Mouse (Mus musculus) heart, adult 8-10 months (tissue): ENCODE results near the gene Sgcb. TPM values are rescaled to one million over a fixed set of nuclear protein-coding genes. Genes with fewer than 3 reads are reported as not detected.

ENCODE experiments used
- DNase-seq: peaks from one replicate; pipeline ENCODE4 v3.0.0; 2022; ENCODE audit warnings: low spot score
- total RNA-seq, 4 experiments: library from RNA; stranded (reverse); gene quantifications; 2 replicates each; pipeline ENCODE4 v1.2.4; 2022

Gene Sgcb
- 100 to 1,000 TPM; 113 to 128 (median 122) TPM for total RNA-seq

- DNase-seq = peak; percentile 89
Measured at GRCm38 (mm10) chr5:73647261-73647900, at the start of gene Sgcb. TSS of gene Sgcb (minus strand) at chr5:73647790.

GRCm38 (mm10) chr5:73694254-73695015, 46.8 kb upstream of the Sgcb start:
- no peak for DNase-seq

- DNase-seq = no peak
Measured at GRCm38 (mm10) chr5:73693778-73694177, 46.2 kb upstream of the Sgcb start.

GRCm38 (mm10) chr5:73691723-73692520, 44.3 kb upstream of the Sgcb start:
- no peak for DNase-seq

GRCm38 (mm10) chr5:73690146-73690545, 42.6 kb upstream of the Sgcb start:
- peak; percentile 49 for DNase-seq

GRCm38 (mm10) chr5:73688576-73688975, 41.0 kb upstream of the Sgcb start:
- DNase-seq = peak; percentile 51

GRCm38 (mm10) chr5:73686149-73686548, 38.6 kb upstream of the Sgcb start:
- peak; percentile 25 for DNase-seq

GRCm38 (mm10) chr5:73683706-73684409, 36.3 kb upstream of the Sgcb start:
- no peak for DNase-seq

GRCm38 (mm10) chr5:73683221-73683620, 35.6 kb upstream of the Sgcb start:
- no peak for DNase-seq

GRCm38 (mm10) chr5:73676626-73677025, 29.0 kb upstream of the Sgcb start:
- no peak for DNase-seq

- no peak for DNase-seq
Measured at GRCm38 (mm10) chr5:73675604-73676003, 28.0 kb upstream of the Sgcb start.

GRCm38 (mm10) chr5:73669386-73669785, 21.8 kb upstream of the Sgcb start:
- no peak for DNase-seq

GRCm38 (mm10) chr5:73667877-73668276, 20.3 kb upstream of the Sgcb start:
- DNase-seq = no peak

- DNase-seq = no peak
Measured at GRCm38 (mm10) chr5:73666695-73667094, 19.1 kb upstream of the Sgcb start.

- DNase-seq = no peak
Measured at GRCm38 (mm10) chr5:73651855-73652201, 4.2 kb upstream of the Sgcb start.

- no peak for DNase-seq
Measured at GRCm38 (mm10) chr5:73651061-73651854, 3.7 kb upstream of the Sgcb start, which contains the start of gene Spata18. TSS of gene Spata18 (plus strand) at chr5:73651379.

GRCm38 (mm10) chr5:73650365-73650964, 2.9 kb upstream of the Sgcb start:
- DNase-seq = no peak

GRCm38 (mm10) chr5:73642091-73642490, 5.5 kb downstream of the Sgcb start:
- no peak for DNase-seq

GRCm38 (mm10) chr5:73641058-73641457, 6.5 kb downstream of the Sgcb start:
- DNase-seq = no peak

- DNase-seq = peak; percentile 52
Measured at GRCm38 (mm10) chr5:73637337-73638107, 10.1 kb downstream of the Sgcb start.
